Mouse (Mus musculus): Measurements from ENCODE around the gene Mecom. TPM values are rescaled to one million over a fixed set of nuclear protein-coding genes. Genes with fewer than 3 reads are reported as not detected.

The Mecom gene
- polyA plus RNA-seq, 1 experiment, result 0.02 TPM

DNA sequence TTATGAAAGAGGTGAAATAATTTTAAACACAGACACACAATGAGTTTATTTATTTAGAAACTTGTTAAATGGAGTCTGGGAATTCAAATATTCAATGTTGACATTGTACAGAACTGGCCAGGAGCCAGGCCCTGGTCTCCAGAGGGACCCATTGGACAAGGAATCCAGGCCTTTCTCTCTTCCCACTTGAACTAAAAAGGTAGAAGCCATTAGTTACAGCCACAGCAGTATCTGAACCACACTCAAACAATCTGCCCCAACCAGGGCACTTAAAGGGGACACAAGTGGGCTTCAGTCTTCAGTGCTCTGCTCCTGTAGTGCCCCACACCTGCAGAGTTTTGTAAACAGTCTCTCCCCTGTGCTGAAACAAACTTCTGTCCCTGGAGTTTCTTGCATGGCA lies 44.0 kb downstream of the Mecom start:
- TF ChIP-seq TAL1 (IDR thresholded peaks at IDR 0.05; ENCODE audit: low read length), result no peak
- no peak for TF ChIP-seq GATA1 (IDR thresholded peaks at IDR 0.05; ENCODE audit: low read length)
- Histone ChIP-seq H3K36me3 (ENCODE audit: control insufficient read depth) (no peaks in the 10 kb centered on the region), H3K4me1 (ENCODE audit: control insufficient read depth) (no peaks in the 10 kb centered on the region), H3K27me3 (ENCODE audit: control insufficient read depth) (peaks cover 48% of the 10 kb centered on the region), H3K4me3 (replicated peaks) (no peak overlapping the region), H3K9me3 (ENCODE audit: control insufficient read depth, low read length) (no peaks in the 10 kb centered on the region)

- no peaks in the 10 kb centered on the region for H3K9me3 ChIP-seq (ENCODE audit: control insufficient read depth, low read length)
- H3K4me3 ChIP-seq (replicated peaks), result no peak overlapping the region
- TF ChIP-seq TAL1 (IDR thresholded peaks at IDR 0.05; ENCODE audit: low read length) (no peak), GATA1 (IDR thresholded peaks at IDR 0.05; ENCODE audit: low read length) (no peak)
- H3K36me3 ChIP-seq (ENCODE audit: control insufficient read depth), result no peaks in the 10 kb centered on the region
- 0 out of 2 replicates have a peak, but pooled peaks cover 2% of the 10 kb centered on the region for H3K27me3 ChIP-seq (ENCODE audit: control insufficient read depth)
- no peaks in the 10 kb centered on the region for H3K4me1 ChIP-seq (ENCODE audit: control insufficient read depth)
Measured at GRCm38 (mm10) chr3:30498202-30498828, 49.5 kb downstream of the Mecom start.

GRCm38 (mm10) chr3:30494371-30494770 lies 53.4 kb downstream of the Mecom start:
- no peaks in the 10 kb centered on the region for H3K36me3 ChIP-seq (ENCODE audit: control insufficient read depth)
- no peak for TF ChIP-seq TAL1 (IDR thresholded peaks at IDR 0.05; ENCODE audit: low read length)
- TF ChIP-seq GATA1 (IDR thresholded peaks at IDR 0.05; ENCODE audit: low read length), result no peak
- H3K4me1 ChIP-seq (ENCODE audit: control insufficient read depth), result no peaks in the 10 kb centered on the region
- H3K27me3 ChIP-seq (ENCODE audit: control insufficient read depth), result no peaks in the 10 kb centered on the region
- no peaks in the 10 kb centered on the region for H3K9me3 ChIP-seq (ENCODE audit: control insufficient read depth, low read length)
- no peak overlapping the region for H3K4me3 ChIP-seq (replicated peaks)

GRCm38 (mm10) chr3:30488808-30489207 lies 59.0 kb downstream of the Mecom start:
- Histone ChIP-seq H3K4me3 (replicated peaks) (no peak overlapping the region), H3K9me3 (ENCODE audit: control insufficient read depth, low read length) (no peaks in the 10 kb centered on the region), H3K36me3 (ENCODE audit: control insufficient read depth) (no peaks in the 10 kb centered on the region), H3K27me3 (ENCODE audit: control insufficient read depth) (no peaks in the 10 kb centered on the region), H3K4me1 (ENCODE audit: control insufficient read depth) (no peaks in the 10 kb centered on the region)
- TF ChIP-seq GATA1 (IDR thresholded peaks at IDR 0.05; ENCODE audit: low read length) (no peak), TAL1 (IDR thresholded peaks at IDR 0.05; ENCODE audit: low read length) (no peak)

- H3K36me3 ChIP-seq (ENCODE audit: control insufficient read depth), result no peaks in the 10 kb centered on the region
- no peaks in the 10 kb centered on the region for H3K4me1 ChIP-seq (ENCODE audit: control insufficient read depth)
- H3K27me3 ChIP-seq (ENCODE audit: control insufficient read depth), result no peaks in the 10 kb centered on the region
- TF ChIP-seq GATA1 (IDR thresholded peaks at IDR 0.05; ENCODE audit: low read length) (no peak), TAL1 (IDR thresholded peaks at IDR 0.05; ENCODE audit: low read length) (no peak)
- H3K9me3 ChIP-seq (ENCODE audit: control insufficient read depth, low read length), result no peaks in the 10 kb centered on the region
- no peak overlapping the region for H3K4me3 ChIP-seq (replicated peaks)
Measured at GRCm38 (mm10) chr3:30486422-30486821, 61.4 kb downstream of the Mecom start.

GRCm38 (mm10) chr3:30483006-30483684 lies 64.7 kb downstream of the Mecom start:
- Histone ChIP-seq H3K9me3 (ENCODE audit: control insufficient read depth, low read length) (no peaks in the 10 kb centered on the region), H3K36me3 (ENCODE audit: control insufficient read depth) (no peaks in the 10 kb centered on the region), H3K4me3 (replicated peaks) (no peak overlapping the region), H3K27me3 (ENCODE audit: control insufficient read depth) (no peaks in the 10 kb centered on the region), H3K4me1 (ENCODE audit: control insufficient read depth) (no peaks in the 10 kb centered on the region)
- TF ChIP-seq TAL1 (IDR thresholded peaks at IDR 0.05; ENCODE audit: low read length), result no peak
- no peak for TF ChIP-seq GATA1 (IDR thresholded peaks at IDR 0.05; ENCODE audit: low read length)

- no peaks in the 10 kb centered on the region for H3K27me3 ChIP-seq (ENCODE audit: control insufficient read depth)
- H3K4me1 ChIP-seq (ENCODE audit: control insufficient read depth), result no peaks in the 10 kb centered on the region
- TF ChIP-seq TAL1 (IDR thresholded peaks at IDR 0.05; ENCODE audit: low read length) (no peak), GATA1 (IDR thresholded peaks at IDR 0.05; ENCODE audit: low read length) (no peak)
- H3K36me3 ChIP-seq (ENCODE audit: control insufficient read depth), result no peaks in the 10 kb centered on the region
- no peak overlapping the region for H3K4me3 ChIP-seq (replicated peaks)
- no peaks in the 10 kb centered on the region for H3K9me3 ChIP-seq (ENCODE audit: control insufficient read depth, low read length)
Measured at GRCm38 (mm10) chr3:30481682-30482081, 66.1 kb downstream of the Mecom start.

GRCm38 (mm10) chr3:30480551-30480950 lies 67.3 kb downstream of the Mecom start:
- TF ChIP-seq TAL1 (IDR thresholded peaks at IDR 0.05; ENCODE audit: low read length) (no peak), GATA1 (IDR thresholded peaks at IDR 0.05; ENCODE audit: low read length) (no peak)
- Histone ChIP-seq H3K9me3 (ENCODE audit: control insufficient read depth, low read length) (no peaks in the 10 kb centered on the region), H3K4me1 (ENCODE audit: control insufficient read depth) (no peaks in the 10 kb centered on the region), H3K36me3 (ENCODE audit: control insufficient read depth) (no peaks in the 10 kb centered on the region), H3K4me3 (replicated peaks) (no peak overlapping the region), H3K27me3 (ENCODE audit: control insufficient read depth) (no peaks in the 10 kb centered on the region)

DNA sequence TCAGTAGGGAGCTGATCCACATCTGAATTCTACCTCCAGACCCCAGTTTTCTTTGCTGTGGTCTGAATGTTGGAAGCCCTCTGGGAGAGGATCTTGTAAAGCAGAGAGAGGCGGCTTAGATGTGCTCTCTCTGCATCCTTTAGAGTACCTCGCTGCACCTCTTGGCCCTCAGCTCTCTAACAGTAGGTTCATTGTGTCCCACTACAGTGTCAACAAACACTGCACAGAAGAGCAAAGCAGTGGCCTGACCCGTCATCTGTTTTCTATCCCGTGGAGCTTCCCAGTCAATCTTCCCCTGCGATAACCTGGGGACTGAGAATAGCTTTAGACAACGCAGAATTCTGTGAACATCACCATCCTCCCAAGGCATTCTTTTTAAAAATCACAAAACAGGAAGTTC lies 69.6 kb downstream of the Mecom start:
- Histone ChIP-seq H3K9me3 (ENCODE audit: control insufficient read depth, low read length) (no peaks in the 10 kb centered on the region), H3K27me3 (ENCODE audit: control insufficient read depth) (no peaks in the 10 kb centered on the region), H3K4me3 (replicated peaks) (no peak overlapping the region), H3K4me1 (ENCODE audit: control insufficient read depth) (no peaks in the 10 kb centered on the region), H3K36me3 (ENCODE audit: control insufficient read depth) (no peaks in the 10 kb centered on the region)
- TF ChIP-seq GATA1 (IDR thresholded peaks at IDR 0.05; ENCODE audit: low read length) (no peak), TAL1 (IDR thresholded peaks at IDR 0.05; ENCODE audit: low read length) (no peak)
